Mouse (Mus musculus) cerebellum, postnatal 4 days (tissue): ENCODE data around the gene Bdp1.
"Not testable (repeated sequence)": the region's sequence is repeated elsewhere in the genome, so short reads cannot be mapped to it uniquely, and the experiment has no call there.

Experiments used
- DNase-seq, 2 experiments: peaks; one replicate each; pipeline ENCODE4 v3.0.0; 2022; ENCODE audit warnings: low spot score in 2 of 2, mixed read lengths in 1 of 2

Gene Bdp1

GRCm38 (mm10) chr13:100103748-100104254, at the start of gene Bdp1:
Gene Bdp1 (minus strand): TSS chr13:100104070.
- peak; percentile 94 to 98 for DNase-seq

- no peak for DNase-seq
These were observed 48.8 kb upstream of the Bdp1 start for GRCm38 (mm10) chr13:100152659-100153058.

GRCm38 (mm10) chr13:100141646-100142314, 37.9 kb upstream of the Bdp1 start:
- no peak for DNase-seq

DNA sequence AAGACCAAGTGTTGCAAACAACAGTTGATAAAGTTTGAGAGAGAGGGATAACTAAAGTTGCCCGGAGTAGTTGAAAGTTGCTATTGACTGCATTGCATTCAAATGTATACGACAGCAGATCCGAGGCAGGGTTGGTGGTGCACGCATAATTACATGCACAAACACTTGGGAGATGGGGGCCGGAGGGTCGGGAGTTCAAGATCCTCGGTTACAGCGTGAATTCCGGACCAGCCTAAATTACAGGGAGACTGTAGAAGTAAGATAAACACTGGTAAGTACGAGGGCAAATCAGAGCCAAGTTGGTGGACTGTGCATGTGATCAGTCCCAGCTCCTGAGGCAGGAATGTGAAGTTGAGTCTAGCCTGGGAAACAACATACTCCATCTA, 21.4 kb upstream of the Bdp1 start:
- DNase-seq = no peak

GRCm38 (mm10) chr13:100124423-100125257, 20.8 kb upstream of the Bdp1 start, which contains the start of gene Smn1:
Gene Smn1 (plus strand): TSS chr13:100124852.
- DNase-seq = peak; percentile 78 to 86

DNA sequence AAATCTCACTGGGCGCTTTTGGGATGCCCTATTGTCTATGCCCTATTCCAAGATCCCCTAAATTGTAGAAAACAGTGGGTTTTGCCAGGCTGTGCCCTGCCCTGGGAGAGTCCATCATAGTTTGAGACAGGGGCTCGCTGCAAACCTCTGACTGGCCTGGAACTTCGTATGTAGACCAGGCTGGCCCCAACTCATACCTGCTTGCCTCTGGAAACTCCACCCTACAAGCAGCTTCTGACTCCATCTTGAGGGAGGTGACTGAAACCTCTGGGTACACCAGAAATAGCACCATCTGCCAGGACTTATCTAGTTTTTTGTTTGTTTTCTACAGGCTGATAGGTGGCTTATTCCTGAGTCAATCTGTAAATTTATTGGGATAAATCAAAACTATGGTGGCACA, 20.1 kb upstream of the Bdp1 start:
- no peak for DNase-seq

GRCm38 (mm10) chr13:100112218-100112972, 8.5 kb upstream of the Bdp1 start:
- no peak for DNase-seq

GRCm38 (mm10) chr13:100107652-100108472, 4.0 kb upstream of the Bdp1 start, which contains the start of gene Serf1:
Gene Serf1 (plus strand): TSS chr13:100108012.
- peak; percentile 61 to 78 for DNase-seq

- DNase-seq = no peak
These were observed 715 bp downstream of the Bdp1 start for GRCm38 (mm10) chr13:100103052-100103658.

DNA sequence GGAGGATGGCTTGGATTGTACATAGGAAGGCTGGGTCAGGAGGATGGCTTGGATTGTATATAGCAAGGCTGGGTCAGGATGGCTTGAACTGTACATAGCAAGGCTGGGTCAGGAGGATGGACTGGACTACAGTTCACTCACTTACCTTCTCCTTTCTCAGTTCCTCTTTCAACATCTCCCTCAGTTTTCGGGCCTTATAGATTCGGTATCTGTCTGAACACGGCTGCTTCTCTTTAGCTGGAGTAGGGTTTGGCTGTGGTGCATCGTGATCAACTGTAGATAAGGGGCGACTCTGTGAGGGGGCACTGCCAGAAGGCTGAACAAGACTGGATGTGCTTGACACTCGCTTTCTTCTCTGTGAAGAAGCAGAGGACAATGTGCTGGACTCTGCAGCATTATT, 5.1 kb downstream of the Bdp1 start:
- DNase-seq = no peak

- DNase-seq = no peak
These were observed 32.4 kb downstream of the Bdp1 start for GRCm38 (mm10) chr13:100071473-100071872.

GRCm38 (mm10) chr13:100067821-100068220, 36.0 kb downstream of the Bdp1 start:
- DNase-seq = no peak

DNA sequence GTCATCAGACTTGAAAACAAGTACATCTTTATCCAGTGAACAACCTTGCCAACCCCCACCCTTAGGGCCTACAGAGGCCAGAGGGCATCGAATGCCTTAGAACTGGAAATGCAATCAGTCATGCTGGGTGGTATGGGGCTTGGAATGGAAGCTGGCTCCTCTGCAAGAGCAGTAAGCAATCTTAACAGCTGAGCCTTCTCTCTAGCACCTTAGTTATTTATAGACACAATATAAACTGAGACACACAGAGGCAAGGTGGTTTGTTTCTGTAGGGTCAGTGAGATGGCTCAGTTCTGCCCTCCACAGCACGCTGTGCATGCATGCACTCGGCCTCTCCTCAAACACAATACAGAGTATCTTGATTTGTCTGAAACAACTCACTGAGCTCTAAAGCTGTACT, 39.9 kb downstream of the Bdp1 start:
- no peak for DNase-seq

DNA sequence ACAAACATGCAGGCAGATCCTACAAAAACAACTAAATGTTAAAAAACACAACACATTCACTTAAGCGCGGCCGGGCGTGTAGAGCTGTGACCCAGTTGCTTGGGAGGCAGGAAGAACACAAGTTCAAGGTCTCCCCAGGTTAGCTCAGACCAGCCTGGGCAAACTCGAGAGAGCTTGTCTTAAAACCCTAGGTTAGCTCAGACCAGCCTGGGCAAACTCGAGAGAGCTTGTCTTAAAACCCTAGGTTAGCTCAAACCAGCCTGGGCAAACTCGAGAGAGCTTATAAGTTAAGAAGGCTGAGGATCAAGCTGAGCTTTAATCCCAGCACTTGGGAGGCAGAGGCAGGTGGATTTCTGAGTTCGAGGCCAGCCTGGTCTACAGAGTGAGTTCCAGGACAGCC, 46.1 kb downstream of the Bdp1 start:
- DNase-seq = not testable (repeated sequence)

GRCm38 (mm10) chr13:100026013-100026412, 77.9 kb downstream of the Bdp1 start:
- no peak for DNase-seq

GRCm38 (mm10) chr13:100016891-100017290, 87.0 kb downstream of the Bdp1 start:
- DNase-seq = no peak

GRCm38 (mm10) chr13:100015937-100016336, 87.9 kb downstream of the Bdp1 start:
- no peak for DNase-seq

DNA sequence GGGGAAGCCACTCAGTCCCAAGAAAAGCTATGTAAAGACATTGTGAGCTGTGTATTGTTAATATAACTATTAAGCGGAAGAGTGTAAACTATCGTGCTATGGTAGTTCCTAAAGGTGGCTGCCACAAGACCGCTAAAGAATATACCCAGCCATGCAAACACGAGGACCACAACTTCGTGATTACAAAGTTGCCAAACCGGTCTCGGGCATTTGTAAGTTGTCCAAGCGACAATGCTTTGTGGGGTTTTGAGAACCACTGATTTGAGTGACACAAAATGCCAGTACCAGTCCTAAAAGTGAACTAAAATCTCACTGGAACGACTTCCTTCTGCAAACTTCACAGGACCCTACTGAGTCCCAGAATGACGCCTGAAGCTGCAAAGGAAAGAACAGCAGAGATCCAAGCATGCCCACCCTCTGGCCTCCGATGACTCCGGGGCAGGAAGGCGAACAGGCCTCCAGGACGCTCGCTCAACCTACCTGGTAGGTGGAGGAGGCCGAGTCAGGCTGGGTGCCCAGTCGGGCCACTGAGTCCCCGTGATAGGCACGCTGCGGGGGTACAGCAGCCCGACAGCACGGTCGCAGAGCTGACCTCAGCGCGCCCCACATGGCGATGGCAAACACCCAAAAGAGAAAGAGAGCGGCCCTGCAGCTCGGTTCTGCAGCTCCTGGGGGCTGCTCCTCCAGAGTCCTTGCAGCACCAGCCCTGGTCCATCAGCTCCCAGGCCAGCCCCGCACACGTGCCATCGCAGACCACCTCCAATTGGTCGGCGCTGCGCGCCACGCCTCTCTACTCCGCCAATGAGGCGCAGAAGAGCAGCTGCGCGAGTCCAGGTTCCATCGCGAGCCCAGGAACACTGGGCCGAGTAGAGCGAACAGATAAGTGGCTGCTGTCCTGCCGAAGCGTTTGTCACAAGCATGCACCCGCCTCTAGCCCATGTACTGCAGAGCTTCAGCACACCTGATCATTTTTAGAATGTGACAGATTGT, 88.7 kb downstream of the Bdp1 start, which contains the start of gene Mccc2:
Mccc2 (minus strand) TSS at position 734 of the 990 bp plus-strand sequence.
- DNase-seq = peak; percentile 64 to 82

GRCm38 (mm10) chr13:100005911-100006496, 97.9 kb downstream of the Bdp1 start:
- DNase-seq = no peak
